Mouse (Mus musculus): ENCODE results near the gene Zfp787.
"Not testable (repeated sequence)": the region's sequence is repeated elsewhere in the genome, so short reads cannot be mapped to it uniquely, and the experiment has no call there.

Zfp787 gene

GRCm38 (mm10) chr7:6161541-6161940, 5.7 kb upstream of the Zfp787 start:
- no peak for DNase-seq

GRCm38 (mm10) chr7:6159604-6160003, 3.8 kb upstream of the Zfp787 start:
- no peak for DNase-seq

- DNase-seq = no peak
These were observed 1.7 kb upstream of the Zfp787 start for GRCm38 (mm10) chr7:6157479-6157878.

- no peak for DNase-seq
These were observed 1.2 kb upstream of the Zfp787 start for GRCm38 (mm10) chr7:6156901-6157472.

- DNase-seq = peak; percentile 92
These were observed 545 bp downstream of the Zfp787 start for GRCm38 (mm10) chr7:6155031-6155872.

- DNase-seq = no peak
These were observed 1.6 kb downstream of the Zfp787 start for GRCm38 (mm10) chr7:6154164-6154563.

GRCm38 (mm10) chr7:6153131-6153530, 2.7 kb downstream of the Zfp787 start:
- no peak for DNase-seq

GRCm38 (mm10) chr7:6152036-6152435, 3.8 kb downstream of the Zfp787 start:
- no peak for DNase-seq

GRCm38 (mm10) chr7:6151266-6151665, 4.5 kb downstream of the Zfp787 start:
- DNase-seq = no peak

- DNase-seq = no peak
These were observed 8.1 kb downstream of the Zfp787 start for GRCm38 (mm10) chr7:6147688-6148087.

- DNase-seq = no peak
These were observed 8.8 kb downstream of the Zfp787 start for GRCm38 (mm10) chr7:6146982-6147325.

- no peak for DNase-seq
These were observed 9.4 kb downstream of the Zfp787 start for GRCm38 (mm10) chr7:6146194-6146981.

GRCm38 (mm10) chr7:6145423-6146188, 10.2 kb downstream of the Zfp787 start:
- no peak for DNase-seq

GRCm38 (mm10) chr7:6143991-6144531, 11.7 kb downstream of the Zfp787 start:
- no peak for DNase-seq

- no peak for DNase-seq
These were observed 16.5 kb downstream of the Zfp787 start for GRCm38 (mm10) chr7:6139295-6139694.

- DNase-seq = no peak
These were observed 19.3 kb downstream of the Zfp787 start for GRCm38 (mm10) chr7:6136497-6136896.

- no peak for DNase-seq
These were observed 23.2 kb downstream of the Zfp787 start for GRCm38 (mm10) chr7:6132646-6133045.

GRCm38 (mm10) chr7:6130346-6130745, 25.5 kb downstream of the Zfp787 start:
- peak; percentile 41 for DNase-seq

- DNase-seq = peak; percentile 78
These were observed 28.9 kb downstream of the Zfp787 start for GRCm38 (mm10) chr7:6126690-6127448.

GRCm38 (mm10) chr7:6121128-6121527, 34.7 kb downstream of the Zfp787 start:
- not testable (repeated sequence) for DNase-seq

- not testable (repeated sequence) for DNase-seq
These were observed 35.7 kb downstream of the Zfp787 start for GRCm38 (mm10) chr7:6120104-6120503.

GRCm38 (mm10) chr7:6119501-6119900, 36.3 kb downstream of the Zfp787 start:
- no peak for DNase-seq
